ENCODE assay signal across 18 mouse cellular contexts in the genomic region with DNA sequence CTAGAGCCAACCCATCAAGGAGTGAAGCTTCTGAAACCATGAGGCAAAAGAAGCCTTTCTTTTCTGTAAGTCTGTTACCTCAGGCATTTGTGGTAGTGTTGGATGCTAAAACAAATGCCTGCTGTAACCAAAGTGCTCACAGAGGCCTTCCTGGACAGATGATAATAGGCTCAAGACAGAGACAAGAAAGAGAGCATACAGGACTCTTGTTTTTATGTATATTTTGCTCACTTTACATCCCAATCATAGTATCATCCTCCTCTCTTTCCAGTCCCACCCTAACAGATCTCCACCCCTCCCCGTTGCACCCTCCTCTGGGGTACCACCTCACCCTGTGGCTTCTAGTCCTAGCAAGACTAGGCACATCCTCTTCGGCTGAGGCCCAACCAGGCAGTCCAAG.
"Had no signal": no experiment of that assay in that cellular context is flagged by ENCODE, and none has a peak within 500 bp of the region (broad histone marks: within the 10 kb centered on the region; RNA-seq: fewer than 3 reads in every experiment).

No protein-coding gene starts in this region.

- H3K27me3 ChIP-seq: megakaryocyte, embryonic 14.5 days; midbrain, embryonic 13.5 days; midbrain, embryonic 15.5 days; neural tube, embryonic 12.5 days had no signal

- H3K4me3 ChIP-seq: megakaryocyte, embryonic 14.5 days; midbrain, embryonic 13.5 days; midbrain, embryonic 15.5 days; neural tube, embryonic 12.5 days had no signal

- H3K9ac ChIP-seq: lung, embryonic 14.5 days; midbrain, embryonic 13.5 days; midbrain, embryonic 15.5 days; neural tube, embryonic 12.5 days had no signal

- H3K4me2 ChIP-seq: lung, embryonic 14.5 days; midbrain, embryonic 11.5 days; midbrain, embryonic 13.5 days; midbrain, embryonic 15.5 days; neural tube, embryonic 12.5 days had no signal

- H3K27ac ChIP-seq: macrophage; midbrain, embryonic 13.5 days; midbrain, embryonic 15.5 days; neural tube, embryonic 12.5 days had no signal

- ATAC-seq: midbrain, embryonic 13.5 days; midbrain, embryonic 15.5 days had no signal

- H3K36me3 ChIP-seq: midbrain, embryonic 13.5 days; midbrain, embryonic 15.5 days; neural tube, embryonic 12.5 days had no signal

- H3K9me3 ChIP-seq: midbrain, embryonic 13.5 days; midbrain, embryonic 15.5 days; neural tube, embryonic 12.5 days had no signal

- H3K4me1 ChIP-seq: megakaryocyte, embryonic 14.5 days; midbrain, embryonic 13.5 days; midbrain, embryonic 15.5 days; neural tube, embryonic 12.5 days had no signal

- DNase-seq: lung, adult 18-20 months; lung, embryonic 14.5 days; lung, postnatal 14 days; lung, postnatal 36 days; retina, postnatal 1 day; right cerebral cortex, adult 18-20 months; right cerebral cortex, postnatal 25 days; right cerebral cortex, postnatal 4 days; spleen, adult 18-20 months; thymus, adult 18-20 months; thymus, postnatal 14 days; thymus, postnatal 4 days had no signal
